Comparison of ENCODE assay signal across 19 mouse cellular contexts in genomic region chr1:154646156-154646950, GRCm38 (mm10).
DNase-seq lines count a peak whose midpoint lies in the region; ATAC-seq lines count a peak whose summit lies in the region.
"Had no signal": no experiment of that assay in that cellular context is flagged by ENCODE, and none has a peak within 500 bp of the region (broad histone marks: within the 10 kb centered on the region; RNA-seq: fewer than 3 reads in every experiment).

No protein-coding gene starts in this region.

- H3K4me3 ChIP-seq in heart, embryonic 12.5 days: no peak overlapping the region
- H3K4me3 ChIP-seq: embryonic facial prominence, embryonic 13.5 days; forebrain, embryonic 12.5 days; hindbrain, embryonic 15.5 days had no signal

- H3K27ac ChIP-seq in heart, embryonic 12.5 days (ENCODE audit: poor library complexity, severe bottlenecking): no peak overlapping the region
- H3K27ac ChIP-seq: embryonic facial prominence, embryonic 13.5 days; forebrain, embryonic 12.5 days; hindbrain, embryonic 15.5 days had no signal

- WGBS in heart, embryonic 12.5 days: 85% methylated on average over 6 of the region's 6 CpGs

- peak; percentile 87 for DNase-seq in heart, adult 11 months
- no peak for DNase-seq in heart, postnatal 4 days
- peak; percentile 23 to 29 for DNase-seq in heart, adult 9 months (ENCODE audit: low spot score in 2 of 2)
- DNase-seq in layer of hippocampus, postnatal 14 days (ENCODE audit: low spot score in 2 of 2): peak; percentile 24 to 73
- no peak for DNase-seq in layer of hippocampus, adult 9-10 months (ENCODE audit: low spot score)
- no peak for DNase-seq in neural tube, embryonic 10.5 days (ENCODE audit: extremely low spot score, low spot score)
- DNase-seq: adrenal gland, postnatal 14 days; B cell, adult 2 months; cerebellum, adult 18-20 months; cerebellum, adult 9-11 months; cerebellum, postnatal 36 days; gastrocnemius, postnatal 10 days had no signal

- ATAC-seq in heart, embryonic 12.5 days (ENCODE audit: insufficient number of reproducible peaks, low FRiP score): no peak
- ATAC-seq: activated CD4-positive, CD25-positive, alpha-beta regulatory T cell, adult 4 months; forebrain, embryonic 16.5 days; Patski had no signal

- no peaks in the 10 kb centered on the region for H3K27me3 ChIP-seq in heart, embryonic 12.5 days (replicated peaks)
- H3K27me3 ChIP-seq: embryonic facial prominence, embryonic 13.5 days; forebrain, embryonic 12.5 days; hindbrain, embryonic 15.5 days had no signal

- no peak overlapping the region for H3K9ac ChIP-seq in heart, embryonic 12.5 days
- H3K9ac ChIP-seq: embryonic facial prominence, embryonic 13.5 days; forebrain, embryonic 12.5 days; hindbrain, embryonic 15.5 days had no signal

- no peaks in the 10 kb centered on the region for H3K9me3 ChIP-seq in heart, embryonic 12.5 days (replicated peaks)
- H3K9me3 ChIP-seq: embryonic facial prominence, embryonic 13.5 days; forebrain, embryonic 12.5 days; hindbrain, embryonic 15.5 days had no signal

- no peak overlapping the region for H3K4me2 ChIP-seq in heart, embryonic 12.5 days
- H3K4me2 ChIP-seq: embryonic facial prominence, embryonic 13.5 days; forebrain, embryonic 12.5 days; hindbrain, embryonic 15.5 days had no signal

- H3K4me1 ChIP-seq in heart, embryonic 12.5 days (replicated peaks): no peaks in the 10 kb centered on the region
- H3K4me1 ChIP-seq: embryonic facial prominence, embryonic 13.5 days; forebrain, embryonic 12.5 days; hindbrain, embryonic 15.5 days had no signal

- no peaks in the 10 kb centered on the region for H3K36me3 ChIP-seq in heart, embryonic 12.5 days
- H3K36me3 ChIP-seq: embryonic facial prominence, embryonic 13.5 days; forebrain, embryonic 12.5 days; hindbrain, embryonic 15.5 days had no signal

Comparison
In these comparisons a context has a peak if more than half of its experiments do, and no peak if none do; other contexts are left out.
1. DNase-seq: peak in heart, adult 11 months (single experiment), heart, adult 9 months (2 of 2) and layer of hippocampus, postnatal 14 days (2 of 2); none in heart, postnatal 4 days (single experiment), layer of hippocampus, adult 9-10 months (single experiment) and neural tube, embryonic 10.5 days (single experiment).